Mouse (Mus musculus) cerebellum, postnatal 4 days (tissue): ENCODE measurements around the gene Vwa3a.

Experiments
- DNase-seq, 2 experiments: peaks; one replicate each; pipeline ENCODE4 v3.0.0; 2022; ENCODE audit warnings: low spot score in 2 of 2, mixed read lengths in 1 of 2

Gene Vwa3a

DNA sequence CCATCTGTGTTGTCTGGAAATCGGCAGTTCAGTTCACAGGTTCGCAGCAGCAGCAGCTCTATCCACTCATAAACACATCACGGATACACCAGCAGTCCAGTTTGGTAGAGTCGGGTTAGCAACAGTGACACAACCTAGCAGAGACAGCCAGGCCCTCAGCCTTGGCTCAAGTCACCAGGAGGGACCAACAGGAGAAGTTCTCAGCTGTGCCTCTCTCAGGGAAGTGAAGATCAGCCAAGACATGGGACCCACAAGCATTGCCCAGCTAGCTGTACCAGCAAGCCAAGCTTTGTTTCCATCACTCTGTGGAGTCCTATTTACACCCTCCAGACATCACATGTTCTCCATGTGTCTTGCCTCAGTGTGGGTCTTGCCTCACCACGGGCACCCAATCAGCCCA is 7.7 kb downstream of the Vwa3a start:
- DNase-seq: no peak

DNA sequence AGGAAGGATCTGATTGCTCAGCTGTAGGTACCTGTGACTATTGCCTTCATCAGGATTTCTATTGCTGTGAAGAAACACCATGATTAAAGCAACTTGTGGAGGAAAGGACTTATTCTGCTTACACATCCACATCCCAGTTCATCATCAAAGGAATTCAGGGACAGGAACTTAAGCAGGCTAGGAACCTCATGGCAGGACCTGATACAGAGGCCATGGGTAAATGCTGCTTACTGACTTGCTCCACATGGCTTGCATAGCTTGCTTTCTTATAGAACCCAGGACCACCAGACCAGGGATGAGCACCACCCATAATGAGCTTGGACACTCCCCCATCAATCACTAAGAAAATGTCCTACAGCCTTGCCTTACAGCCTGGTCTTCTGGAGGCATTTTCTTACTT is 9.4 kb downstream of the Vwa3a start:
- DNase-seq: no peak

- DNase-seq: no peak
Measured at GRCm38 (mm10) chr7:120751330-120751729, 12.2 kb downstream of the Vwa3a start.

DNA sequence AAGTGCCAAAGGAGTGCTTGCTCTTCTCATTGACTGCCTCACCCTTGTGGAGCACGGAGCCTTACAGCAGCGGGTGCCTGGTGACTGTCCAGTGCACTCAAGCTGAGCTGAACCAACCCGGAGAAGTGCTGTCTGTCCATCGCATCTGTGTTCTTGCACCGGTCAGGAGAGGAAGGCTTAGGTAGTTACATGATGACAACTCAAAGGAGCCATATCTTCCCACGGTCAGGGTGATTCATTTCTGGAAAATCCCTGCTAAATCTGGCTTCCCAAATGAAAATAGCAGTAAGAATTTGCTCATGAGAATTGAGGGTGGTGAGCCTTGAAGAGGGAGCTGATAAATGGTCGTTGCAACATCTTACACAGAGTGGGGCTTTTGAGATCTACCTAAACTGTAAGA is 12.8 kb downstream of the Vwa3a start:
- DNase-seq: no peak

DNA sequence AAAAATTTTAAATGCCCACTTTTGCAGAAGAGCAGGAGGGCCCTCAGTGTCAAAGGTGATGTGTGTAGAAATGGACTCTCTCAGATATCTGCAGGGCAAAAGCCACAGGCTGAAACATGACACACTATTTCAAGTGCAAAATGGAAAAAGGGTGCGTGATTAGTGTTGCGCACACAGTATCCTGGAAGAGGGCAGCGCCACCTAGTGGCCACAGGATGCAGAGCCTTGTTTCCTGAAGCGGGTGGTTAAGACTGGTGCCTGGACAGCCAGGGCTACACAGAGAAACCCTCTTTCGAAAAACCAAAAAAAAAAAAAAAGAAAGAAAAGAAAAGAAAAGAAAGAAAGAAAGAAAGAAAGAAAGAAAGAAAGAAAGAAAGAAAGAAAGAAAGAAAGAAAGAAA is 15.6 kb downstream of the Vwa3a start:
- peak; percentile 75 to 85 for DNase-seq

GRCm38 (mm10) chr7:120767369-120767768 is 28.3 kb downstream of the Vwa3a start:
- no peak for DNase-seq

- DNase-seq: no peak
Measured at GRCm38 (mm10) chr7:120771389-120771788, 32.3 kb downstream of the Vwa3a start.

GRCm38 (mm10) chr7:120778012-120778411 is 38.9 kb downstream of the Vwa3a start:
- no peak for DNase-seq

GRCm38 (mm10) chr7:120795544-120795943 is 56.4 kb downstream of the Vwa3a start:
- no peak for DNase-seq

GRCm38 (mm10) chr7:120796369-120796768 is 57.3 kb downstream of the Vwa3a start:
- no peak for DNase-seq

GRCm38 (mm10) chr7:120803268-120803667 is 64.2 kb downstream of the Vwa3a start:
- DNase-seq: no peak

GRCm38 (mm10) chr7:120809705-120810104 is 70.6 kb downstream of the Vwa3a start:
- DNase-seq: no peak

DNA sequence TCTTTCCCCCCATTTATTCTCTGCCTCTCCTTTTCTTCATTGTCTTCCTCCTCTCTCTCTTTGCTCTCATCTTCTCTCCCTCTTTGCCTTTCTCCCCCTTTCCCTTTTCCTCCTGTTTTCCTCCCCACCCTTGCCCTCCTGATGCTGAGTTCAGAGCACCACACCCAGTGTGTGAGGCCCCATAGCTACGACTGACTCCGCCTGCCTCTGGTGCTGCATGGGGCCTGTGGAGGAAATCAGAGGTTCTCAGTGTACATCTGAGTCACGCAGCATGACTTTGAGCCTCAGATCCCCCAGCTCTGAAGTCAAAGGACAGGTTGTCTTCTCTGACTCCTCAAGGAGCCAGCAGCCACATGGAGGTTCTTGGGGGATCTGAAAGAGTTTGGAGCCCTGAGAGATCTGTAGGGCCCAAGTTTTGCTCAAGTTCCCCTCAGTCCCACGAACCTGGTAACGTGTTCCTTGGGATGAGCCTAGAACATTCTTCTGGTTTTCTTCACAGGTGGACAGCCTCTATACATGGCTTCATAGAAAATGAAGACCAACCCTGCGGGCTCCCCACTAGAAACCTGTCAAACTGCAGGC is 72.8 kb downstream of the Vwa3a start, which contains the start of gene Gm5737:
Gene Gm5737, plus strand, starts transcription at position 532 of the 582 bp plus-strand sequence.
- no peak for DNase-seq

GRCm38 (mm10) chr7:120817552-120817951 is 78.4 kb downstream of the Vwa3a start:
- no peak for DNase-seq

DNA sequence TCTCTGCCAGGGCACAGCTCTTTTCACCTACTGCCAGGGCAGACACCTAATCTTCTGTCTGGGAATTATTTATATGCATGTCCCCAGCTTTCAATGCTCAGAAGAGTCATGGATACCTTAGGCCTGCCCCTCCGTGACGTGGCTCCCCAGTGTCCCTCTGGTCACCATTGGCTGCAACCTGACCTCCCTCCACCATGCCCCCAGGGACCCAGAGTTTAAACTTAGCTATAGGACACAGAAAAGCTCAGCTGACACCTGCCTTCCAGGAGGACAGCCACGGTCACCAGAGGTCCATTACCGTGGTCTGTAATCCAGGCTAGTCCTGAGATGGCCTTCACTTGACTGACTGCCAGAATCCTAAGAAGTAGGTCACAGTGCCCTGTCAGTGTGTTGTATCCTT is 80.3 kb downstream of the Vwa3a start:
- no peak for DNase-seq

DNA sequence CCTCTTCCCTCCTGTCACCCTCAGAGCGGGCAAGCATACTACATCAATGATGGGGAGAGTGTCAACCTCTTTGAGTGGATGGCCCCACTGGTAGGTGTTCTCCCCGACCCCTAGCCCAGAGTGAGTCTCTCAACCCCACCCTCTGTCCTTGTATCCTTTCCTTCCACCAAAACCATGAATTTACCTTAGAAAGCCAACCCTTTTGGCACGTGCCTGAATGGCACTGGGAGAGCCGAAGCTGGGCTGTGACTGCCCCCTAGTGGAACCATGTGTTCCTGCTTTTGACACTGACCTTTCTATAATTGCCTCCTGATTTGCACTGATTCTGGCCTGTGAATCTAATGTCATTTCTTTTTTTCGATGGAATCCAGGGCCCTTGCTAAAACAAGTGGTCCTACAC is 84.1 kb downstream of the Vwa3a start:
- peak; percentile 39 to 75 for DNase-seq

DNA sequence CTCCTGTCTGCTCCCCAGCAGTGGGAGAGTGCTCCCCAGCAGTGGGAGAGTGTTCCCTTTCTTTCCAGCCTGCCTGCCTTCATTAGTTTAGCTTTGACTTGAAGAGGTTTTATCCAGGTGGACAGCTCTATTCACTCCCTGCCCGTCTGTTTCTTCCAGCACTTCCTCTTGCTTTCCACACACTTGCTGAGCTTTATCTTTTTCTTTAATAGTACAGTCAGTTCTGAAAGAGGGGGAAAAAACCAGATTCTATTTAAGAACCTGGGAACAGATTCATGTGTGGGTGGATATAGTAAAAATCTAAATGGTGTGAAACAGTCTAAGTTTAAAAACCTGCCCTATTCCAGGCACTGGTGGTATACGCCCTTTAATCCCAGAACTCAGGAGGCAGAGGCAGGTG is 86.0 kb downstream of the Vwa3a start:
- DNase-seq: no peak

DNA sequence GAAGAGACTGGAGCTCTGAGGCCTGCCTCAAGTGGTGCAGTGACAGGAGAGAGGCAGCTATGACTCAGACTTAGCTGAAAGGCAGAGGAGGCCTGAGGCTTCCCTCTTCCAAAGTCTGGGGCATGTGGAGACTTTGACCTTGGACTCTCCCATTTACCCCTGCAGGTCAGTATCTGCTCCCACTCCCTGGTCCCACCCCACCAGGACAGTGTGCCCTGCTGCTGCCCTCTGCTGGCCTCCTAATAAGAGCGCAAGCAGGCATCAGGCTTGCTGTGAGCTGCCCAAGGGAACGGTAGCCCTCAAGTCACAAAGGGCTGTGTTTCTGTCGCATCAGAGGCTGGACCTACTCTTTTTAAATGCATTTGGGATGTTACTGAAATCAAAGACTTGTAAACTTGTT is 87.3 kb downstream of the Vwa3a start:
- peak in 1 of 2 experiments; percentile 36 for DNase-seq

GRCm38 (mm10) chr7:120830431-120831381 is 91.6 kb downstream of the Vwa3a start:
- DNase-seq: peak in 1 of 2 experiments; percentile 42

- DNase-seq: no peak
Measured at GRCm38 (mm10) chr7:120834426-120834825, 95.3 kb downstream of the Vwa3a start.

- DNase-seq: peak in 1 of 2 experiments; percentile 41
Measured at GRCm38 (mm10) chr7:120834863-120835372, 95.8 kb downstream of the Vwa3a start.

- peak; percentile 97 to 98 for DNase-seq
Measured at GRCm38 (mm10) chr7:120835449-120836359, 96.6 kb downstream of the Vwa3a start.
